ENCODE assay signal across 8 mouse cellular contexts in genomic region chr11:117790703-117791440, GRCm38 (mm10). TPM values are rescaled to one million over a fixed set of nuclear protein-coding genes. Genes with fewer than 3 reads are reported as not detected.
DNase-seq lines count a peak whose midpoint lies in the region; ATAC-seq lines count a peak whose summit lies in the region.

No protein-coding gene starts in this region.

- no peak overlapping the region for H3K9ac ChIP-seq in heart, embryonic 14.5 days (ENCODE audit: low read length)
- no peak overlapping the region for H3K9ac ChIP-seq in kidney, embryonic 14.5 days (ENCODE audit: low read depth, low read length)

- H3K4me2 ChIP-seq in heart, embryonic 14.5 days (ENCODE audit: low read length): peak overlapping the region; percentile 54
- H3K4me2 ChIP-seq in kidney, embryonic 14.5 days (replicated peaks; ENCODE audit: low read depth, low read length): peak overlapping the region; percentile 38

- no peaks in the 10 kb centered on the region for H3K9me3 ChIP-seq in heart, embryonic 14.5 days (ENCODE audit: control insufficient read depth, low read length)
- no peaks in the 10 kb centered on the region for H3K9me3 ChIP-seq in kidney, embryonic 14.5 days (ENCODE audit: control insufficient read depth, low read length)

- no peaks in the 10 kb centered on the region for H3K36me3 ChIP-seq in heart, embryonic 14.5 days (ENCODE audit: control insufficient read depth, insufficient read depth, low read length)
- H3K36me3 ChIP-seq in kidney, embryonic 14.5 days (ENCODE audit: control insufficient read depth, insufficient read depth, low read length): no peaks in the 10 kb centered on the region

- H3K27ac ChIP-seq in heart, embryonic 14.5 days (replicated peaks in 1 of 2; ENCODE audit: control insufficient read depth in 1 of 2, insufficient read depth in 1 of 2, low read depth in 2 of 2, low read length in 2 of 2): no peak overlapping the region
- H3K27ac ChIP-seq in kidney, embryonic 14.5 days (ENCODE audit: low read depth, low read length): no peak overlapping the region; the same call in 1 of the 2 replicates

- H3K4me3 ChIP-seq in heart, embryonic 14.5 days (ENCODE audit: control insufficient read depth in 1 of 2, insufficient read depth in 1 of 2, low read depth in 1 of 2, low read length in 2 of 2): peak overlapping the region in 1 of 2 experiments; percentile 10; a peak in 2 of 4 replicates
- H3K4me3 ChIP-seq in kidney, embryonic 14.5 days (ENCODE audit: low read length): peak overlapping the region; percentile 14; the same call in 1 of the 2 replicates

- peaks cover 5 to 10% of the 10 kb centered on the region in 2 experiments; a peak in 3 of 4 replicates for H3K4me1 ChIP-seq in heart, embryonic 14.5 days (ENCODE audit: control insufficient read depth in 2 of 2, insufficient read depth in 2 of 2, low read length in 2 of 2)
- no peaks in the 10 kb centered on the region for H3K4me1 ChIP-seq in kidney, embryonic 14.5 days (ENCODE audit: control insufficient read depth, insufficient read depth, low read length)

- WGBS in heart, embryonic 14.5 days: 29% methylated on average over 23 of the region's 23 CpGs
- 31% methylated on average over 23 of the region's 23 CpGs for WGBS in kidney, embryonic 14.5 days

- DNase-seq in heart, adult 9 months (ENCODE audit: low spot score in 2 of 2): no peak
- DNase-seq in c-Kit-negative CD71-positive TER-119-positive erythroid progenitor cells, embryonic 14.5 days (ENCODE audit: low read depth, low spot score): peak; percentile 63
- peak; percentile 67 for DNase-seq in lung, postnatal 36 days
- no peak for DNase-seq in cerebellum, adult 11 months
- DNase-seq in right cerebral cortex, postnatal 36 days (ENCODE audit: low spot score in 2 of 2): no peak
- no peak for DNase-seq in layer of hippocampus, adult 11-12 months (ENCODE audit: low spot score)

- peak; percentile 40; the same call in 1 of the 2 replicates for ATAC-seq in heart, embryonic 14.5 days (ENCODE audit: insufficient number of reproducible peaks, insufficient read depth, low FRiP score, low read depth)
- ATAC-seq in kidney, embryonic 14.5 days (ENCODE audit: low FRiP score, low TSS enrichment): peak; percentile 43

- H3K27me3 ChIP-seq in heart, embryonic 14.5 days (ENCODE audit: control insufficient read depth, insufficient read depth, low read length): peaks cover 5% of the 10 kb centered on the region; the same call in 1 of the 2 replicates
- no peaks in the 10 kb centered on the region for H3K27me3 ChIP-seq in kidney, embryonic 14.5 days (ENCODE audit: control insufficient read depth, insufficient read depth, low read length)

RNA-seq across cellular contexts. Expression of gene 6030468B19Rik, which starts 6.6 kb away (rescaled TPM):
- polyA plus RNA-seq in heart, embryonic 14.5 days (2014; fragmentation: Nextera tagmentation; extraction: Ambion mirVana): 0.19 and 0.44 TPM in 2 replicates
- not detected in 2 replicates for polyA plus RNA-seq in kidney, embryonic 14.5 days (2014; fragmentation: Nextera tagmentation; extraction: Ambion mirVana)

RNA-seq across cellular contexts. Expression of gene Tmc6, which starts 8.9 kb away (rescaled TPM):
- polyA plus RNA-seq in heart, embryonic 14.5 days (2014; fragmentation: Nextera tagmentation; extraction: Ambion mirVana): 18.2 and 22.5 TPM in 2 replicates
- polyA plus RNA-seq in kidney, embryonic 14.5 days (2014; fragmentation: Nextera tagmentation; extraction: Ambion mirVana): 22.6 and 27.2 TPM in 2 replicates

RNA-seq across cellular contexts. Expression of gene Tmc8, which starts 9.0 kb away (rescaled TPM):
- 1.6 and 2.1 TPM in 2 replicates for polyA plus RNA-seq in heart, embryonic 14.5 days (2014; fragmentation: Nextera tagmentation; extraction: Ambion mirVana)
- 1.3 and 3.4 TPM in 2 replicates for polyA plus RNA-seq in kidney, embryonic 14.5 days (2014; fragmentation: Nextera tagmentation; extraction: Ambion mirVana)

RNA-seq across cellular contexts. Expression of gene Gm20708, which starts 18.6 kb away (rescaled TPM):
- polyA plus RNA-seq in heart, embryonic 14.5 days (2014; fragmentation: Nextera tagmentation; extraction: Ambion mirVana): 0.71 and 1.0 TPM in 2 replicates
- polyA plus RNA-seq in kidney, embryonic 14.5 days (2014; fragmentation: Nextera tagmentation; extraction: Ambion mirVana): 0.58 and 0.59 TPM in 2 replicates

RNA-seq across cellular contexts. Expression of gene Syngr2, which starts 18.6 kb away (rescaled TPM):
- polyA plus RNA-seq in heart, embryonic 14.5 days (2014; fragmentation: Nextera tagmentation; extraction: Ambion mirVana): 99.4 and 102 TPM in 2 replicates
- polyA plus RNA-seq in kidney, embryonic 14.5 days (2014; fragmentation: Nextera tagmentation; extraction: Ambion mirVana): 75.1 and 85.7 TPM in 2 replicates

Comparison
In these comparisons a context has a peak if more than half of its experiments do, and no peak if none do; other contexts are left out.
1. DNase-seq: peak in c-Kit-negative CD71-positive TER-119-positive erythroid progenitor cells, embryonic 14.5 days (single experiment) and lung, postnatal 36 days (single experiment); none in heart, adult 9 months (0 of 2), cerebellum, adult 11 months (single experiment), right cerebral cortex, postnatal 36 days (0 of 2) and layer of hippocampus, adult 11-12 months (single experiment).